Mouse (Mus musculus): ENCODE results near the gene Sf3b2.

The Sf3b2 gene

DNA sequence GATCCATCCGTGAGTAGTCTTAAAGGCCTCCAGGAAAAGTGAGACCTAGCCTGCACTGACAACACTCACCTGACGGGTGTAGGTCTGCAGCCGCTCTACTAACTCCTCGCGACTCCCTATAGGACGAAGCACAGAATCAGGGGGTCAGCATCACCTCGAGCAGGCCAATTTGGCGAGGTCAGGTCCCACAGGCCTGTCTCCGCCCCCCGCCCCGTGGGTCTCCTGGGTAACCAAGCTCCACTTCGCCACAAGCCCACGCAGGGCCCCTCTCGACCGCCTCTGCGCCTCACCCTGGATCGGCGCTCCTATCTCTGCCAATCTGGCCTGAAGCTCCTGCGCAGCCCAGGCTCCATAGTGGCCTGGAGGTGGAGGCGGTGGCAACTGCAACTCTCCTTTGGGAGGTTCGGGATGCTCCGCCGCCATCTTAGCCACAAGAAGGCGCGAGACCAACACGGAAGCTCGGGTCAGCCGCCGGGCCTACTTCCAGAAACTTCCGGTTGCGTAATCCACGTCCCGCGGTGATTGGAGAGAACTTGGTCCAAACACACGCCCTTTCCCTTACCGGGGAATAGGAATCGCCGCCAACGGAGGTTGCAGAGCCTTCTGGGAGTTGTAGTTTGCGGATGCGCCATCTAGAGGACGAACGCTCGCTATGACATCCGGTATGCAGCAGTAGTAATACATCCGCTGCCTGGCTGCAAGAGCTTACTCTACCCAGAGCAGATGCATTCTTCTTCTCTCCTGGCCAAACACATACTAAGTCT is at the start of gene Sf3b2:
TSS of gene Sf3b2 (minus strand) at position 484 of the 764 bp plus-strand sequence.
- in situ Hi-C loops (cut with MboI; ENCODE audit: unreplicated experiment in 2 of 2) = no loop called here

DNA sequence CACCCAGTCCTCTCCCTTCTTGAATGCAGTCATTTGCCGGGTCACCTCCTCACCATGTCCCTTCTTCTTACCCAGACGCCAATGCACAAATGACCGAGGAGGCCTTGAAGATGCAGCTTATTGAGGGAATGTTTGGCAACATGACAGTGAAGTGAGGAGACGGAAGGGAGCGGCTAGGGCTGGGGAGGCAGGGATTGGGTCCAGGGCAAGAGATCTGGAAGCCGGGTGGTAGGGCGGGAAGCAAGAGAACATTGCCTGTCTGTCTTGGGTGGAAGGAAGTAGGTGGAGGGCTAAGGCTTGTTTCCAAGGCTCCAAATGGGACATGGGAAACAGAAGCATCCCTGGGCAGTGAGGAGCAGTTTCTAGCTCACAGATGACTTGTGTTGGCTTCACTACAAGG is 46.1 kb upstream of the Sf3b2 start:
- in situ Hi-C loops (cut with MboI; ENCODE audit: unreplicated experiment in 2 of 2) = loop anchor here (5.0 to 10.0 kb wide), 2 partner anchors 167 to 169 kb away; no protein-coding TSS in a partner anchor

DNA sequence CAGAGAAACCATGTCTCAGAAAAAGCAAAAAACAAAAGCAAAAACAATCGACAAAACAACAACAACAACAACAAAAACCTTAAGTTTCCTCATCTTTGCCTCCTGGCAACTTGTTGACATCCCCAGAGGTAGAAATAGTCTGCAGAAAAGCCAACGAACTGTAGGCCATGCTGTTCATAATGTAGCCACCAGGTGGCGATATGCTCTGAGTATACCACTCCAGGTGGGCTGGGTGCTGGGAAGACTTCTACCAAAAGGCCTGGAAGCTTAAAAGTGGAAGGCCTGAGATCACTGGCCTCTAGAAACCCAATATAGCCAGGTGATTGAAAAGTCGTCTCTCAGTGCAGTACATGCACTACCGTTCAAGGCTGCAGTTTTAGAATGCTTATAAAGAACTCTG is 42.7 kb upstream of the Sf3b2 start:
- in situ Hi-C loops (cut with MboI; ENCODE audit: unreplicated experiment in 2 of 2) = loop anchor here in 1 of 2 experiments (5.0 kb wide), 1 partner anchor 69 kb away; no protein-coding TSS in a partner anchor

DNA sequence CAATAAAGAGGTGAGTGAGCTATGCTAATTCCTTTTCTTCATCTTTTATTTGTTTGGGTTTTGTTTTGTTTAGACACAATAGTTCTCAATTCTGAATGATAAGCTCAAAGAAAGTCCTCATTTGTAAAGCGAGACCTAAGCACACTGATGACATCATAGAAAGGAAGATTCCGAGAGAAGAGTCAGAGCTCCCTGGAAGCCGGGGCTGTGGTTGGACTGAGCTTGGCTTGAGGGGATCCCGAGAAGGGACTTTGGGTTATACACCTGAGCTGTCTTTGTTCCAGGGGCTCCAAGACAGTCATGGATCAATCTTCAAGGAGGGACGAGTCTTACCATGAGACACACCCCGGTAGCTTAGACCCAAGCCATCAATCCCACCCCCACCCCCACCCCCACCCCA is 40.2 kb upstream of the Sf3b2 start, which contains the start of gene Catsper1:
TSS of gene Catsper1 (plus strand) at position 301 of the 400 bp plus-strand sequence.
- in situ Hi-C loops (cut with MboI; ENCODE audit: unreplicated experiment in 2 of 2) = loop anchor here in 1 of 2 experiments (5.0 kb wide), 1 partner anchor 72 kb away; no protein-coding TSS in a partner anchor

DNA sequence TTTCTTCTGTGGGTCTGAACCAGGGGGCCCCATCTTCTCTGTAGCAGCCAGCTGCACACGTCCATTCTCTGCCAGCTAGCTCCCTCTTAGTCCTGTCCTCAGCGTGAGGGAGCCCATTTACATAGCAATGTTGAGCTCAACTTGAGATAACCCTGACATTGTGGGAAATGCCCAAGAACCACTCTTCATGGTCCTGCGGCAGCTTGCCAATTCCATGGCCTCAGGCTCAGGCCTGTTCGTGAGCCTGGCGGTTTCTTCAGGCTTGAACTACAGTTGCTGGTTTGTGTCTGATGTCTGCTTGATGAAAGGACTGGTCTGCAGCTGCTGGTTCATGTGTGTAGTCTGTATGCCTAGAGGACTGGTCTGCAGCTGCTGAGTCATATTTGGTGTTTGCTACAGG is 39.5 kb upstream of the Sf3b2 start:
- in situ Hi-C loops (cut with MboI; ENCODE audit: unreplicated experiment in 2 of 2) = loop anchor here in 1 of 2 experiments (5.0 kb wide), 1 partner anchor 73 kb away; no protein-coding TSS in a partner anchor

DNA sequence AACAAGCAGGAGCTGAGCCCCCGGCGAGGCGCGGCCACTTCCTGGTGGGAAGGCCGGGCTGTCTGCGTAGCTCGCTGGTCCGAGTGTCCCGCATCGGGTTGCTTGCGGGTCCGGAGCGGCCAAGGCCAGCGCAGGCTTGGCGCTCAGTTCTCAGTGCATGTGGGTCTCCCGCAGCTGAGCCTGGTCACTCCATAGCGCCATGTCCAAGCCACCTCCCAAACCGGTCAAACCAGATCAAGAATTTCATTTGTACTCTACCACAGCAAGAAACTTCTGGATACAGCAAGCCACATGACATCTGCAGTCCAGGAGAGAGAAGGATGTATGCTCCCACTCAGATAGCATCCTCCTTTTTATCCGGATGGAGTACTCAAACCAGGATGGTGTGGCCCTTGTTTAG is 32.7 kb upstream of the Sf3b2 start:
- in situ Hi-C loops (cut with MboI; ENCODE audit: unreplicated experiment in 2 of 2) = no loop called here

DNA sequence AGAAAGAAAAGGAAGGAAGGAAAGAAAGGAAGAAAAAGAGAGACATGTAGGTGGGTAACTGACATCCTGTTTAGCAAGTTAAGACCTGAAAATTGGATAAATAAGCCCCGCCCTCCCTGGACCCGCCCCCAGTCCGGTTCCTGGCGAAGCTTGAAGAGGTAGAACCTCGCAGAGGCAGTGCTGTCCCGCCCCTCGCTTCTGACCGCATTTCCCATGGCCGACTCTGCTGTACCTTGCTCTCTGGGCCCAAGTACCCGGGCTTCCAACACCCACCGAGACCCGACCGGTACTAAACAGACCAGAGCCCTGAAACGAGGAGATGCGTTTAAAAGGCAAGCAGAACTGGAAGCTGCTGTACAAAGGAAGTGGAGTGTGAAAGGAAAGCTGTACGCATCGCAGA is 28.5 kb upstream of the Sf3b2 start:
- in situ Hi-C loops (cut with MboI; ENCODE audit: unreplicated experiment in 2 of 2) = no loop called here

DNA sequence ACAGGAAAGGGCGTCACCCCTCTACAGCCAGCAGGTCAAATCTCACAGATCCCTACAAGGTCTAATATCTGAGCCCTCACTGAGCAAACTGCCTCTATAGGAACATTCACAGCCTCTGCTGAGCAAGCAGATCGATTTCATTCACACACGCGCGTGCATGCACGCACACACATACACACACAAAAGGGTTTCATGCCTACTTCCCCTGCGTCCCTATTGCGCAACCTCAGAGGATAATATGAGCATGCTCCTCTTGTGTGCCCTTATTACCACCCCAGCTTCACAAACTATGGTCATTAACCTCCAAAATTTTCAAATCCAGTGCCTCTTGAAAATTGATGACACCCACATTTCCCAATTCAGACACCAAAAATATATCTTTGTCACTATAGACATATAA is 17.9 kb upstream of the Sf3b2 start:
- in situ Hi-C loops (cut with MboI; ENCODE audit: unreplicated experiment in 2 of 2) = no loop called here

DNA sequence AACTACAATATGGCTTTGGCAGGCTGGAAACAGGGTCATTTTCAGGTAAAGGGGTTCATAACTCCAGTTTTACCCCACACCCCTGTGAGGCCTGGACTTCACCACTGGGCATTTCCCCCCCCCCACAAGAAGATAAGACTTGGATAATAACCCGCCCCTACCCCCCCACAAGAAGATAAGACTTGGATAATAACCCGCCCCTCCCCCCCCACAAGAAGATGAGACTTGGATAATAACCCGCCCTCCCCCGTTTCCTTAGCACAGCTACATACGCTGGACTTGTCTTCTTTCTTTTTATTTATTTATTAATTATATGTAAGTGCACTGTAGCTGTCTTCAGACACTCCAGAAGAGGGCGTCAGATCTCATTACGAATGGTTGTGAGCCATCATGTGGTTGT is 13.8 kb upstream of the Sf3b2 start:
- in situ Hi-C loops (cut with MboI; ENCODE audit: unreplicated experiment in 2 of 2) = no loop called here

DNA sequence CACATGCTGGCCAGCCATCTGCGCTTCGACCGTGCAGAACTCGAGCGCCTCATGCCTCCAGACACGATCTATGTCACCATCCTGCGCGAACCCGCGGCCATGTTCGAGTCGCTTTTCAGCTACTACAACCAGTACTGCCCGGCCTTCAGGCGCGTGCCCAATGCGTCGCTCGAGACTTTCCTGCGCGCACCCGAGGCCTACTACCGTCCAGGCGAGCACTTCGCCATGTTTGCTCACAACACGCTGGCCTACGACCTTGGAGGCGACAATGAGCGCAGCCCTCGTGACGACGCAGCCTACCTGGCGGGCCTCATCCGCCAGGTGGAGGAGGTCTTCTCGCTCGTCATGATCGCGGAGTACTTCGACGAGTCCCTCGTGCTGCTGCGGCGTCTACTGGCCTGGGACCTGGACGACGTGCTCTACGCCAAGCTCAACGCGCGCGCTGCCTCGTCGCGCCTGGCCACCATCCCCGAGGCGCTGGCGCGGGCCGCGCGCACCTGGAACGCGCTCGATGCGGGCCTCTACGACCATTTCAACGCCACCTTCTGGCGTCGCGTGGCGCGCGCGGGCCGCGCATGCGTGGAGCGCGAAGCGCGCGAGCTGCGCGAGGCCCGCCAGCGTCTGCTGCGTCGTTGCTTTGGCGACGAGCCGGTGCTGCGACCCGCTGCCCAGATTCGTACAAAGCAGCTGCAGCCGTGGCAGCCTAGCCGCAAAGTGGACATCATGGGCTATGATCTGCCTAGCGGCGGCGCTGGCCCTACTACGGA is 11.9 kb upstream of the Sf3b2 start:
- in situ Hi-C loops (cut with MboI; ENCODE audit: unreplicated experiment in 2 of 2) = no loop called here

DNA sequence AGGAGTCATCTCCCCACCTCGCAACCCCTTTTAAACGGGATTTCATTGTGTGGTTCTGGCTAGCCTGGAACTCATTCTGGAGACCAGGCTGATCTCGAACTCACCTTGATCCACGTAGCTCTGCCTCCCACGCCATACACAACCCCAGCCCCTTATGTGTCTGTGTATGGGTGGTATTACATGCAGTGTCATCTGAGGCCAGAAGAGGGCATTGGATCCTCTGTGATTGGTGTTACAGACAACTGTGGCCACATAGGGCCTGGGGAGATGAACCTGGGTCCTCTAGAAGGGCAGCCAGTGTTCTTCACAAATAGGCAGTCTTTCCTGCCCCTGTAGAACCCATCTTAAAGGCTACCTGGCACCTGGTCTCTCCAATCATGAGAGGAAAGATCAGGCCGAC is 11.0 kb upstream of the Sf3b2 start:
- in situ Hi-C loops (cut with MboI; ENCODE audit: unreplicated experiment in 2 of 2) = no loop called here

DNA sequence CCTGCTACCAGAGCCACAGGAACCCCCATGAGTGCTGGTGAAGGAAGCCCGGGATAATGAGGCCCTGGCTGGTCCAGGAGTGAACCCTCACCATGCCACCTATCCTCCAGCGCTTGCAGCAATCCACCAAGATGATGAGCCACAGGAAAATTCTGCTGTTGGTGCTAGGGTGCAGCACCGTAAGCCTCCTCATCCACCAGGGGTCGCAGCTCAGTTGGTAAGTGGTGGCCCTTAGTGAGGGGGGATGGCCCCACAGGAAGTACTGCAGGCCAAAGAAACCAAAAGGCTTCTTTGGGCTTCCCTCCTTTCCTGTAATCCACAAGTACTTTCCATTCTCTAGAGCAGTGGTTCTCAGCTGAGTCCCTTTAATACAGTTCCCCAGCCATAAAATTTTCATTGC is 7.2 kb upstream of the Sf3b2 start:
- in situ Hi-C loops (cut with MboI; ENCODE audit: unreplicated experiment in 2 of 2) = no loop called here

DNA sequence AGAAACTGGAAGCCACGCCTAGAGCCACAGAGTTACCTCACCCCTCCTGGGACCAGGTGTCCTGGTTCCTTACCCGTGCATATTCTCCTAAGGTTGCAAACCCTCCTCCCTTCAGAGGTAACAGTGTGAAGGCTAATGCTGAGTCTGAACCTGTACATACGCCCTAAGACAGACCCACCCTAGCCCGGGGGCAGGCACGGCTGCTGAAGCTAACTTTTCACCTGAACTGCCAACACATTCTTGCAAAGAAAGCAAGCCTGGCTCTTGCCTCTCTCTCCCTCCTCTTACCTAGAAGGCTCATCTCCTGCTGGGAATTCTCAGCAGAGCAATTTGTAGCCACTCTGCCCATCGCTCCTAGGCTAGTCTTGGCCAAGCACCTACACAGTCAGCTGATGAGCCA is 5.3 kb upstream of the Sf3b2 start:
- in situ Hi-C loops (cut with MboI; ENCODE audit: unreplicated experiment in 2 of 2) = no loop called here

DNA sequence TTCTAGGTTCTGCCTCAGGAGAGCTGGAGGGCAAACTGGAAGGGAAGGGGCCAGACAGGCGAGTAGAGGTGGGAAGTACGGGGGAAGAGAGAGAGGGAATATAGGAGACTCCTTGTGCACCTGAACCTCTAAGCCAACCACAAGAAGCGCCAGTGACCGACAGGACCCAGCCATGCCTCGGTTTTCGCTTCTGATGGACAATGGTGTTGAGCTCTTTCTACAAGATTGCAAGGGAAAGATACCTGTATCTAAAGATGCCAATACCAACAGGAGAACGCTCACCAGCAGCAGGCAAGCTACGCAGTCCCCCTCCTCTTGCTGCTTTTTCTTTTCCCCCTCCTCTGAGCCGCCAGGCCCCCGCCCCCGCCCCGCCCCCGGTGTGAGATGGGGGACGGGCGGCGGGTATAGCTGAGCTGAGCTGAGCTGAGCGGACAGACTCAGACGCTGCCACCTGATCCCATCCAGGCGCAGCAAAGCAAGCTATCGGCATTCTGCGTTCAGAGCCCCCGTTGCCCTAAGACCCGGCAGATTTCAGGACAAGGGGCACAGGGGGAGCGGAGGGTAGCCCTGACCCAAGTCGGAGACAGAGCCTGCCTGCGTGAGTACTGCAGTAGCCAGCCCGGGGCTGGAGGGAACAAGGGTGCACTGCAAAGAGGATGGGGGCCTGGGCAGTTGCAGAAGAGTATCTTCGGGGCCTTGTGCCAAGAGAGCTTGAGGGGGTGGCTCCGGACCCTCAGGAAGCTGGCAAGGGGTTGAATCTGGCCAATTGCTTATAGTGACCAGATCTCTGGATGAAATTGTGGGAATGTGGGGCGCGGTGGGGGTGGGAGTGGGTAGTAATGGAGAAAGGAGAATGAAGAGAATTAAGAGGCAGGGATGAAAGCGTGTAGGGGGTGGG is 2.9 kb upstream of the Sf3b2 start, which contains the start of gene Gal3st3:
TSS of gene Gal3st3 (plus strand) at position 429 of the 898 bp plus-strand sequence.
- in situ Hi-C loops (cut with MboI; ENCODE audit: unreplicated experiment in 2 of 2) = no loop called here

DNA sequence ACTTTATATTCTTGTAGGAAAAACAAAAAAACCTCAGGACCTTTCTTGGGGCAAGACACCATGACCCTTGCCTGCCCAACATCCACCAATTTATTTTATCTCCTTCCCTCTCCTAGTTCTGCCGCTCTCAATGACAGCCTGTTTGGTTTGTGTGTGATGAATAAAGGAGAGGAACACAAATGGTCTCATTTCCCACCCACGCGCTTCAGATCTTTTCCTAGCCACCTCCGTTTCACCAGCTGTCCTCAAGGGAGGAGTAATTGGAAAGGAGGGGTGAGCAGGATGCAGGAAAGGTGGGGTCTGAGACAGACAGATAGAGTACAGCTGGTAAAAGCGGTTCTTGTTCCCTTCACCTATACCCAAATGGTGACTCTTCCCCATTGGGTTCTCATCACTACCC is 1.4 kb upstream of the Sf3b2 start:
- in situ Hi-C loops (cut with MboI; ENCODE audit: unreplicated experiment in 2 of 2) = no loop called here

DNA sequence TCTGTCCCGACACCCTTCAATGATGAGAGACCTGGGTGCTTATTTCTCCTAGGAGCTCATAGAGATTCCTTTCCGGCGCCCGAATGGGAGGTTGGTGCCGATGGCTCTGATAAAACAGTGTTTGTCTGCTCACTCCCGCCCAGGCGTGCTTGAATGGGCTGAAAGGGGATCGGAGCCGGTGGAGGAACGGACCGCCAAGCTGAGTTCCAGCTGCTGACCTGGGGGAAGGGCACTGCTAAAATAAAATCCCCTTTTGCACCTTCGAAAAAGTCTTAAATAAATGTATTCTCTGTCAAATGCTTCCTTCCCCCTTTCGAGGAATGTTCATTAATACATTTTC is 451 bp upstream of the Sf3b2 start:
- in situ Hi-C loops (cut with MboI; ENCODE audit: unreplicated experiment in 2 of 2) = no loop called here

DNA sequence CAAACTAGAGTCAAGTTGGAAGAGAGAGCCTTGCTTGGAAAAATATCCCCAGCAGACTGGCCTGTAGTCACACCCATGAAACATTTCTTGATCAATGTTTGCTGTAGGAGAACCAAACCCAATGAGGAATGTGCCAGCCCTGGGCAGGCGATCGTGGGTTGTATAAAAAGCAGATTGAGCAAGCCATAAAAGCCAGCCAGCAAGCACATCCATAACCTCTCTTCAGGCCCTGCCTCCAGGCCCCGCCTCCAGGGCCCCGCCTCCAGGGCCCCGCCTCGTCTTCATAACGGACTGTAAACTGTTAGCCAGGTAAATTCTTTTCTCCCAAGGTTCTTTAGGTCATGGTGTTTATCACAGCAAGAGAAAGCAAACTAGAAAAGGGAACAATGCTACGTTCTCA is 16.9 kb downstream of the Sf3b2 start:
- in situ Hi-C loops (cut with MboI; ENCODE audit: unreplicated experiment in 2 of 2) = loop anchor here in 1 of 2 experiments (5.0 kb wide), 1 partner anchor 81 kb away; no protein-coding TSS in a partner anchor

DNA sequence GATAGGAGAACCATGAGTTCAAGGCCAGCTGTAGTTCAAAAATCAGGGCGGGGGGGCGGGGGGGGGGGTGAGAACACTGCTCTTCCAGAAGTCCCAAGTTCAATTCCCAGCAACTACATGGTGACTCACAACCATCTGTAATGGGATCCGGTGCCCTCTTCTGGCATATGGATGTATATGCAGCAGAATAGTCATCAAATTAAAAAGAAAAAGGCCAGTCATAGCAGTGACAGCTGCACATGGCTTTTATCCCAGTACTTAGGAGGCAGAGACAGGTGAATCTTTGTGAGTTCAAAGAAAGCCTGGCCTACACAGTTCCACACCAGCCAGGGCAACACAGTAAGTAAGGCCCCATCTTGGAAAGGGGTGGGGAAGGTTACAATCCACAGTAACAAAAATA is 18.1 kb downstream of the Sf3b2 start:
- in situ Hi-C loops (cut with MboI; ENCODE audit: unreplicated experiment in 2 of 2) = loop anchor here in 1 of 2 experiments (5.0 kb wide), 1 partner anchor 80 kb away; no protein-coding TSS in a partner anchor

DNA sequence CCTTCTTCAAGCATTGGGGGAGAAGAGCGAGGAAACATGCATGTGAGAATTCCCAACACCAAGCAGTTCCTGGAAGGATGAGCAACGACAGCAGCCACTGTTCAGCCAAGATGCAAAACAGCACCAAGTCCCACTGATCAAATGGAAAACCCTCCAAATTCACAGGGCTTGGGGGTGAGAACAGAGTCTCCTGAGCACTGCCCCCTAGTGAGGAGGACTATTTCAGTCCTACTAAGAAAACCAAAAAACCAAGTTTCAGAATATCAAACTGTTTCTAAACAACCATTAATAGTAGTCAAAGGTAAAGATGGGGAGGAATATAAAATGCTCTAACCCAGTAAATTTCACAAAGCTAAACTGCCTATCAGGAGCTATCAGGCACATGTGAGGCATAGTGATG is 18.7 kb downstream of the Sf3b2 start:
- in situ Hi-C loops (cut with MboI; ENCODE audit: unreplicated experiment in 2 of 2) = loop anchor here in 1 of 2 experiments (5.0 kb wide), 1 partner anchor 79 kb away; no protein-coding TSS in a partner anchor

DNA sequence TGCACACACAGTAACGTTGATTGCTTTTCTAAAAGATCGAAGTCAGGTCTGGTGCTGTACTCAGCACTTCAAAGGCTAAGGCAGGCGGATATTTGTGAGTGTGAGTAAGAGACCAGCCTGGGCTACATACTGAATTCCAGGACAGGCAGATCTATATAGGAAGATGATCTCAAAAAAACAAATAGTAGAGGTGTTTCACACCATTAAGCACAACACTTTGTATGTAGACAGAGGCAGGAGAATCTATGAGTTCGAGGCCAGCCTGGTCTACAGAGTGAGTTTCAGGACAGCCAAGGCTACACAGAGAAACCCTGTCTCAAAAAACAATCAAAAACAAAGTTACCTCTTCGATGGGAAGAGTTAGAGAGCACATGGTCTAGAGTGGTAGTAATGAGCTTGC is 19.5 kb downstream of the Sf3b2 start:
- in situ Hi-C loops (cut with MboI; ENCODE audit: unreplicated experiment in 2 of 2) = loop anchor here in 1 of 2 experiments (5.0 kb wide), 1 partner anchor 78 kb away; no protein-coding TSS in a partner anchor

Data from v-Abl transformed pro-B cells (cell line).